Mouse (Mus musculus): ENCODE measurements at regions not wholly inside any gene's neighbourhood (a gene's known extent, or its start where the extent isn't known, plus 50 kb on each side); places are given as distances from the start of the nearest gene placed in this dataset.

GRCm38 (mm10) chr11:71436801-71437200 lies 206.3 kb upstream of the Nlrp1b start:
- DNase-seq (ENCODE audit: low spot score) (no peak), ATAC-seq (ENCODE audit: low read depth) (no peak)
- no peak overlapping the region for H3K9ac ChIP-seq (ENCODE audit: low read depth, low read length)
- H3K4me1 ChIP-seq (ENCODE audit: control insufficient read depth, insufficient read depth, low read length), result peaks cover 12% of the 10 kb centered on the region
- H3K27ac ChIP-seq (replicated peaks; ENCODE audit: low read depth, low read length), result no peak overlapping the region
- no peak overlapping the region for H3K4me2 ChIP-seq (ENCODE audit: low read depth, low read length)
- 61% methylated on average over 2 of the region's 2 CpGs for WGBS
- no peaks in the 10 kb centered on the region for H3K27me3 ChIP-seq (replicated peaks; ENCODE audit: control insufficient read depth, insufficient read depth, low read length)
- H3K9me3 ChIP-seq (ENCODE audit: control insufficient read depth, low read length), result no peaks in the 10 kb centered on the region
- no peak overlapping the region for H3K4me3 ChIP-seq (ENCODE audit: low read depth, low read length)
- no peaks in the 10 kb centered on the region for H3K36me3 ChIP-seq (ENCODE audit: control insufficient read depth, insufficient read depth, low read length)

DNA sequence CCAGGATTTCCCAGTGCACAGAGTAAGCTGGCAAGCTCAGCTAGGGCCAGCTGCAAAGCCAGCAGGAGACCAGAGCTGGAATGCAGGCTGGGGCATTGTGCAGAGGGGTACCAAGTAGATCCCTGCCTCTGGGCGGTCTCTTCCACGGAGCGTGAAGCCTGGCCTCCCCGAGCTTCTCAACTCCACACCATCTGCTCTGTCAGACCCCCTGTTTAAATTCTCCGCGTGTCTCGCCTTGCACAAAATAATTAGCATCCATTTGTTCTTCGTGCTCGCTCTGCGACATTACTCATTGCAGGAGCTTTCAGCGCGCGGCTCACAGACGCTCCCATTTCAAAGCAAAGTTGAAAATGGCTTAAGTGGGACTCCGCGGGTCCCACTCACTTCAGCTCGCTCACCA lies 209.3 kb upstream of the Nlrp1b start:
- no peaks in the 10 kb centered on the region for H3K36me3 ChIP-seq (ENCODE audit: control insufficient read depth, insufficient read depth, low read length)
- no peaks in the 10 kb centered on the region for H3K27me3 ChIP-seq (replicated peaks; ENCODE audit: control insufficient read depth, insufficient read depth, low read length)
- 3% methylated on average over 15 of the region's 17 CpGs for WGBS
- H3K9ac ChIP-seq (ENCODE audit: low read depth, low read length), result no peak overlapping the region
- peaks cover 12% of the 10 kb centered on the region for H3K4me1 ChIP-seq (ENCODE audit: control insufficient read depth, insufficient read depth, low read length)
- no peaks in the 10 kb centered on the region for H3K9me3 ChIP-seq (ENCODE audit: control insufficient read depth, low read length)
- DNase-seq (ENCODE audit: low spot score) (peak; percentile 73), ATAC-seq (ENCODE audit: low read depth) (peak; percentile 70)
- H3K4me3 ChIP-seq (ENCODE audit: low read depth, low read length), result peak overlapping the region; percentile 4
- peak overlapping the region; percentile 48 for H3K4me2 ChIP-seq (ENCODE audit: low read depth, low read length)
- no peak overlapping the region for H3K27ac ChIP-seq (replicated peaks; ENCODE audit: low read depth, low read length)

- Histone ChIP-seq H3K4me3 (ENCODE audit: low read depth, low read length) (peak overlapping the region; percentile 4; the same call in 1 of the 2 replicates), H3K27me3 (replicated peaks; ENCODE audit: control insufficient read depth, insufficient read depth, low read length) (no peaks in the 10 kb centered on the region), H3K27ac (replicated peaks; ENCODE audit: low read depth, low read length) (no peak overlapping the region), H3K9ac (ENCODE audit: low read depth, low read length) (no peak overlapping the region), H3K9me3 (ENCODE audit: control insufficient read depth, low read length) (no peaks in the 10 kb centered on the region), H3K4me2 (ENCODE audit: low read depth, low read length) (peak overlapping the region; percentile 48), H3K4me1 (ENCODE audit: control insufficient read depth, insufficient read depth, low read length) (peaks cover 12% of the 10 kb centered on the region), H3K36me3 (ENCODE audit: control insufficient read depth, insufficient read depth, low read length) (no peaks in the 10 kb centered on the region)
- ATAC-seq (ENCODE audit: low read depth) (no peak), DNase-seq (ENCODE audit: low spot score) (no peak)
- 47% methylated on average over 10 of the region's 10 CpGs for WGBS
Observed at GRCm38 (mm10) chr11:71440392-71440791, 209.9 kb upstream of the Nlrp1b start.

DNA sequence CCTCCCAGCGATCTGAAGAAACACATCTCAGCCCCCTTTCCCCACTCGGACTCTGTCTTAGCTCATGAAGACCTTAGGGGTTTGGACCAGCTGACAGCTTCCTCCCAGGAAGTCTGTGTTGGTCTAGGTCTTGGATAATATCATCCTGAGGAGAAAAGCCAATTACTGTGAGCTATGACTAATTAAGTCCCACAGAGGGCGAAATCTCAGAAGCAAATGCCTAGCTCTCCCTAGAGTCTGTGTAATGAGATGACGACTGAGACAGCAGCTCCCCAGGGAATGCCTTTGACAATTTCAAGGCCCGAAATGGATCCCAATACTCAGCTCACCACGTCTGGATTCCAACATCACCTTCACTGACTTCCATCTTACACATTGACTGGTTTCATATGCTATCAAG lies 213.5 kb upstream of the Nlrp1b start:
- peak; percentile 26 for DNase-seq (ENCODE audit: low spot score)
- ATAC-seq (ENCODE audit: low read depth), result no peak
- Histone ChIP-seq H3K4me2 (ENCODE audit: low read depth, low read length) (no peak overlapping the region), H3K27ac (replicated peaks; ENCODE audit: low read depth, low read length) (no peak overlapping the region), H3K9ac (ENCODE audit: low read depth, low read length) (no peak overlapping the region), H3K9me3 (ENCODE audit: control insufficient read depth, low read length) (no peaks in the 10 kb centered on the region), H3K4me1 (ENCODE audit: control insufficient read depth, insufficient read depth, low read length) (peaks cover 12% of the 10 kb centered on the region), H3K36me3 (ENCODE audit: control insufficient read depth, insufficient read depth, low read length) (no peaks in the 10 kb centered on the region), H3K4me3 (ENCODE audit: low read depth, low read length) (no peak overlapping the region), H3K27me3 (replicated peaks; ENCODE audit: control insufficient read depth, insufficient read depth, low read length) (no peaks in the 10 kb centered on the region)
- 42% methylated on average over 6 of the region's 6 CpGs for WGBS

DNA sequence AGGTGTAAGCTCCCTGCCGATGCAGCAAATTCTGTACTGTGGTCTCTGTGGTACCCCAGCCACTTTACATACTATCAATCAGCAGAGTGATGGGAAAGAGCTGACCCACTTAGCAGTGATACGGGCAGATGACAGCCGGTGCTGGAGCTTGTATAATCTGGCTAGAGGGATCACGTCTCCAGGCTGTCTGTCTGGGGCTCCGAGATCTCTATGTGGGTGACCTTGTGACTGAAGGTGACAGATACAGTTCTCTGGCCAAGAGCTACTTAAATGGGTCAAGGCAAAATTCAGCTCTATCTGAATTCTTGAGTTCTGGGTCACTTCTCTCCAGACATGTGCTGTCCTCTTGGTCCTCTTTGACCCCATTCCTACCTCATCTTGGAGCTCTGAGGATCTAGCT lies 216.1 kb upstream of the Nlrp1b start:
- no peaks in the 10 kb centered on the region for H3K36me3 ChIP-seq (ENCODE audit: control insufficient read depth, insufficient read depth, low read length)
- no peak overlapping the region for H3K9ac ChIP-seq (ENCODE audit: low read depth, low read length)
- H3K4me2 ChIP-seq (ENCODE audit: low read depth, low read length), result no peak overlapping the region
- H3K9me3 ChIP-seq (ENCODE audit: control insufficient read depth, low read length), result no peaks in the 10 kb centered on the region
- no peak for ATAC-seq (ENCODE audit: low read depth)
- no peaks in the 10 kb centered on the region for H3K4me1 ChIP-seq (ENCODE audit: control insufficient read depth, insufficient read depth, low read length)
- no peak overlapping the region for H3K27ac ChIP-seq (replicated peaks; ENCODE audit: low read depth, low read length)
- no peak for DNase-seq (ENCODE audit: low spot score)
- H3K27me3 ChIP-seq (replicated peaks; ENCODE audit: control insufficient read depth, insufficient read depth, low read length), result no peaks in the 10 kb centered on the region
- no peak overlapping the region for H3K4me3 ChIP-seq (ENCODE audit: low read depth, low read length)
- WGBS, result 73% methylated on average over 5 of the region's 5 CpGs

GRCm38 (mm10) chr11:71447841-71448745 lies 217.6 kb upstream of the Nlrp1b start:
- Histone ChIP-seq H3K4me2 (ENCODE audit: low read depth, low read length) (no peak overlapping the region), H3K4me3 (ENCODE audit: low read depth, low read length) (no peak overlapping the region), H3K27me3 (replicated peaks; ENCODE audit: control insufficient read depth, insufficient read depth, low read length) (no peaks in the 10 kb centered on the region), H3K4me1 (ENCODE audit: control insufficient read depth, insufficient read depth, low read length) (no peaks in the 10 kb centered on the region), H3K9me3 (ENCODE audit: control insufficient read depth, low read length) (no peaks in the 10 kb centered on the region), H3K27ac (replicated peaks; ENCODE audit: low read depth, low read length) (no peak overlapping the region), H3K9ac (ENCODE audit: low read depth, low read length) (no peak overlapping the region), H3K36me3 (ENCODE audit: control insufficient read depth, insufficient read depth, low read length) (no peaks in the 10 kb centered on the region)
- DNase-seq (ENCODE audit: low spot score), result peak; percentile 32
- ATAC-seq (ENCODE audit: low read depth), result no peak
- WGBS, result 56% methylated on average over 10 of the region's 10 CpGs

DNA sequence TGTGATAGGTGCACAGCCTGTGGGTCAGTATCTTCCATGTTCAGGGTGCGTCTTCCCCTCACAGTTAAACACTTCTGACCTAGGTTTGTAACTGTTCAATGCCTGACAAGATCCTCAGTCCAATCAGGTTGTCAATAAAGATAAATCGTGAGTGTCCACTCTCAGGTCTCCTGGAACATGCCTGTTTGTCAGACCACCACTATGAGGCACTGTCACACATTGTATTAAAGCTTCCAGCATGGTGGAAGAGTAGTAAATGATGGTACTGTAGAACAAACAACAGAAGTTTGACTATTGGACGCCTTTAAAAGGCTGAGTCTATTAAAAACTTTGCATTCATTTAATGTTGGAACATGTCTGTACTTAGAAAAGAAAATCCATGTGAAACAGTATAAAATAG lies 249.6 kb upstream of the Nlrp1b start:
- Histone ChIP-seq H3K9me3 (ENCODE audit: control insufficient read depth, low read length) (no peaks in the 10 kb centered on the region), H3K27me3 (replicated peaks; ENCODE audit: control insufficient read depth, insufficient read depth, low read length) (no peaks in the 10 kb centered on the region), H3K27ac (replicated peaks; ENCODE audit: low read depth, low read length) (no peak overlapping the region), H3K4me3 (ENCODE audit: low read depth, low read length) (no peak overlapping the region), H3K36me3 (ENCODE audit: control insufficient read depth, insufficient read depth, low read length) (no peaks in the 10 kb centered on the region), H3K4me1 (ENCODE audit: control insufficient read depth, insufficient read depth, low read length) (no peaks in the 10 kb centered on the region), H3K9ac (ENCODE audit: low read depth, low read length) (no peak overlapping the region), H3K4me2 (ENCODE audit: low read depth, low read length) (no peak overlapping the region)
- ATAC-seq (ENCODE audit: low read depth) (no peak), DNase-seq (ENCODE audit: low spot score) (no peak)
- 77% methylated on average over 3 of the region's 3 CpGs for WGBS

- Histone ChIP-seq H3K4me1 (ENCODE audit: control insufficient read depth, insufficient read depth, low read length) (no peaks in the 10 kb centered on the region), H3K4me2 (ENCODE audit: low read depth, low read length) (no peak overlapping the region), H3K9ac (ENCODE audit: low read depth, low read length) (no peak overlapping the region), H3K36me3 (ENCODE audit: control insufficient read depth, insufficient read depth, low read length) (no peaks in the 10 kb centered on the region), H3K27me3 (replicated peaks; ENCODE audit: control insufficient read depth, insufficient read depth, low read length) (no peaks in the 10 kb centered on the region), H3K9me3 (ENCODE audit: control insufficient read depth, low read length) (no peaks in the 10 kb centered on the region), H3K4me3 (ENCODE audit: low read depth, low read length) (no peak overlapping the region), H3K27ac (replicated peaks; ENCODE audit: low read depth, low read length) (no peak overlapping the region)
- WGBS, result 36% methylated on average over 5 of the region's 5 CpGs
- peak; percentile 60 for DNase-seq (ENCODE audit: low spot score)
- ATAC-seq (ENCODE audit: low read depth), result peak; percentile 44; the same call in 1 of the 2 replicates
Observed at GRCm38 (mm10) chr11:71497863-71498262, 251.9 kb upstream of the Wscd1 start.

GRCm38 (mm10) chr11:71498299-71498698 lies 251.4 kb upstream of the Wscd1 start:
- no peaks in the 10 kb centered on the region for H3K4me1 ChIP-seq (ENCODE audit: control insufficient read depth, insufficient read depth, low read length)
- no peak overlapping the region for H3K27ac ChIP-seq (replicated peaks; ENCODE audit: low read depth, low read length)
- no peak for DNase-seq (ENCODE audit: low spot score)
- 85% methylated on average over 3 of the region's 3 CpGs for WGBS
- no peaks in the 10 kb centered on the region for H3K27me3 ChIP-seq (replicated peaks; ENCODE audit: control insufficient read depth, insufficient read depth, low read length)
- H3K36me3 ChIP-seq (ENCODE audit: control insufficient read depth, insufficient read depth, low read length), result no peaks in the 10 kb centered on the region
- H3K9me3 ChIP-seq (ENCODE audit: control insufficient read depth, low read length), result no peaks in the 10 kb centered on the region
- no peak for ATAC-seq (ENCODE audit: low read depth)
- no peak overlapping the region for H3K4me3 ChIP-seq (ENCODE audit: low read depth, low read length)
- H3K9ac ChIP-seq (ENCODE audit: low read depth, low read length), result no peak overlapping the region
- H3K4me2 ChIP-seq (ENCODE audit: low read depth, low read length), result no peak overlapping the region

All from embryonic facial prominence, embryonic 14.5 days (tissue).